Mouse (Mus musculus) CD8-positive naive resting alpha-beta T cell, adult 57 days (primary cell): Measurements from ENCODE around the gene Gm10340. TPM values are rescaled to one million over a fixed set of nuclear protein-coding genes. Genes with fewer than 3 reads are reported as not detected.

Experiments
- total RNA-seq: library from RNA; stranded (reverse); gene quantifications from one replicate; pipeline ENCODE4 v1.2.4, GENCODE M21; 2023

The Gm10340 gene
- not detected for total RNA-seq

DNA sequence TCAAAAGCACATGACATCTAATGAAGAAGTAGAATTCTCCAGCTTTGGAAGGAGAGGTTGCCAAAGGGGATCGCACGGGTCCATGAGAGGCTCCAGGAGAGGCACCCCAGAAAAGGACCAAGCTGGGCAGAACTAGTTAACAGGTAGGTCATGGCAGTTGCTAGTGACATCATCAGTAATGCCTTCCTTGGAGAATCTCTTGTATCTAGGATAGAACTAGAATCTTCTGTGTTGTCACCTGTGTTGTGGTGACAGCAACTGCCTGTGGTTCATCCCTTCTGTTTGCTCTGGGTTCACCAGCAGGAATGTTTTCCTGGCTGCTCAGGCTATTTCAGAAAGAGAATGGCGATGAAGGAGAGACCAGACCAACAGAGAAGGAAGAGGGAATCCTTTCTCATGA is at the start of gene Gm10340:
Gene Gm10340, plus strand, starts transcription at position 301 of the 400 bp plus-strand sequence.

DNA sequence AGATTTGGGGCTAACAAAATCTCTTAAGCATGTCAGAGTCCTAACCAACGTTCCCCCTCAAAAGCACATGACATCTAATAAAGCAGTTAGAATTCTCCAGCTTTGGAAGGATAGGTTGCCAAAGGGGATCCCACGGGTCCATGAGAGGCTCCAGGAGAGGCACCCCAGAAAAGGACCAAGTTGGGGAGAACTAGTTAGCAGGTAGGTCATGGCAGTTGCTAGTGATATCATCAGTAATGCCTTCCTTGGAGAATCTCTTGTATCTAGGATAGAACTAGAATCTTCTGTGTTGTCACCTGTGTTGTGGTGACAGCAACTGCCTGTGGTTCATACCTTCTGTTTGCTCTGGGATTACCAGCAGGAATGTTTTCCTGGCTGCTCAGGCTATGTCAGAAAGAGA is 54.2 kb downstream of the Gm10340 start, which contains the start of gene Gm5795:
Gene Gm5795, plus strand, starts transcription at position 301 of the 400 bp plus-strand sequence.

Other genes starting within 250 kb of the Gm10340 start
- not detected for gene Gm2888, start 104.0 kb upstream of the Gm10340 start, total RNA-seq
- gene Gm2897, start 84.7 kb upstream of the Gm10340 start, total RNA-seq: not detected
- not detected for gene Gm5795, start 54.3 kb downstream of the Gm10340 start, total RNA-seq
- not detected for gene D830030K20Rik, start 74.5 kb downstream of the Gm10340 start, total RNA-seq
- not detected for gene Gm2956, start 198.6 kb downstream of the Gm10340 start, total RNA-seq